Mouse (Mus musculus): ENCODE measurements around the gene Asic5.

DNA sequence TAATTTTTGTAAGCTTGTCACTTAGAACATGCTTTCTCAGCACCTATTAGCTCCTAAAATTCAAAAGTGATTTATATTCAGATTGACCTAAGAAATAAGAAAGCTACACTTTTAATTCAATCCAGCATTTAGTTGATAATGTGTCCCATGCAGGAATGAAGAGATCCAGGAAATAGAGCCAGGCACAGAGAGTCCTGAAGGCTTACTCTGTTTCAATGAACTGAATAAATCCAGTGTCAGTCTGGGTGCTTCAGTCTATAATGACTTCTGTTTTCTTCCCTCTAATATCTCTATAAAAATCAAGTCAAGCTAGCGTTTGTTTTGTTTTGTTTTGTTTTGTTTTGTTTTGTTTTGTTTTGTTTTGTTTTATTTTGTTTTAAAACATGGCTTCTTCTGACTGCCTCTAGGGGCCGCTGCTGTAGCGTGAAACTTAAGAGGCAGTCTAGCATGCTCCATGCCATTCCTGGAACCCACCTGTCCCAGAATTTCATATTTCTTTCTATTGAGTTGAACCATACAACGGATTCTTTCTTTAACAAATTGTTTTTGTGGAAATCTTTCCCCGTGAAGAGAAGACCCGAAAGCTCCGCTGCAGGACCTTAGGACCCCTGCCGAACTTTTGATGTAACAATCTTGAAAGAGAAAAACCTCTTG lies 65.1 kb downstream of the Asic5 start:
- TF ChIP-seq CTCF (IDR thresholded peaks at IDR 0.05; ENCODE audit: low read depth, low read length) (no peak), TAL1 (conservative IDR thresholded peaks at IDR 0.05; ENCODE audit: low read depth, low read length) (no peak), GATA1 (IDR thresholded peaks at IDR 0.05; ENCODE audit: borderline replicate concordance, low read length) (no peak), POLR2AphosphoS5 (IDR thresholded peaks at IDR 0.05; ENCODE audit: insufficient replicate concordance, low read depth, low read length) (no peak), GATA2 (IDR thresholded peaks at IDR 0.05; ENCODE audit: borderline replicate concordance, low read depth, low read length) (no peak)
